In the genomic region with DNA sequence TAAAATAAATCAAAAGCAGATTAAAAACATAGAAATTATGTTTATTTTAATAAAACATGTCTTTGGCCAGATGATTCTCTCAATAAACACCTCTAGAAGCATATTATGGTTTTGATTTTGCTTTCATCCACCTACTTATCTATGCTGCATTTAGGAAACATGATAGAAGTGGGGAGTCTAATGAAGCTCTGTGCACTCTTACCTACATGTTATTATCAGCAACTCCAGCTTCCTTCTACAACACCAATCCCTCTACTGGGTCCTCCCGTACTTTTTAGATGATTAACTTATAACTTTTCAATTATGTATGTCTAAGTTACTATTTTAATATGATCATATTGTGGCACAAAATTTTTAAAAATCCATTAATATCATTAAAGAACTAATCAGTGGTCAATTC, we compare ENCODE assay signal across 26 mouse cellular contexts.
DNase-seq lines count a peak whose midpoint lies in the region; ATAC-seq and TF ChIP-seq lines count a peak whose summit lies in the region.
"Had no signal": no experiment of that assay in that cellular context is flagged by ENCODE, and none has a peak within 500 bp of the region (broad histone marks: within the 10 kb centered on the region; RNA-seq: fewer than 3 reads in every experiment).

No protein-coding gene starts in this region.

- TF ChIP-seq EP300 in liver, embryonic 14.5 days (IDR thresholded peaks at IDR 0.05; ENCODE audit: low read depth), result no peak

- H3K9ac ChIP-seq in intestine, postnatal 0 days (ENCODE audit: low read depth, low read length), result no peak overlapping the region
- H3K9ac ChIP-seq in intestine, embryonic 15.5 days, result no peak overlapping the region
- no peak overlapping the region for H3K9ac ChIP-seq in liver, embryonic 14.5 days (replicated peaks)
- H3K9ac ChIP-seq: embryonic facial prominence, embryonic 12.5 days; embryonic facial prominence, embryonic 15.5 days; forebrain, postnatal 0 days; heart, embryonic 12.5 days; heart, embryonic 15.5 days; hindbrain, embryonic 12.5 days; hindbrain, embryonic 15.5 days had no signal

- intact Hi-C loops in heart, postnatal 36 days (cut with DNase I), result no loop called here

- no peak for ATAC-seq in intestine, postnatal 0 days
- ATAC-seq in intestine, embryonic 15.5 days, result no peak
- ATAC-seq in megakaryocyte, adult 5-6 weeks (ENCODE audit: poor library complexity, severe bottlenecking), result no peak
- no peak for ATAC-seq in liver, embryonic 14.5 days (ENCODE audit: insufficient read depth)
- ATAC-seq: forebrain, embryonic 14.5 days; forebrain, postnatal 0 days; Patski had no signal

- H3K27me3 ChIP-seq in intestine, postnatal 0 days (replicated peaks; ENCODE audit: control insufficient read depth, insufficient read depth, low read length), result no peaks in the 10 kb centered on the region
- H3K27me3 ChIP-seq in intestine, embryonic 15.5 days (replicated peaks), result no peaks in the 10 kb centered on the region
- no peaks in the 10 kb centered on the region for H3K27me3 ChIP-seq in megakaryocyte, embryonic 14.5 days (replicated peaks)
- H3K27me3 ChIP-seq in liver, embryonic 14.5 days (ENCODE audit: control insufficient read depth, insufficient read depth, low read length), result no peaks in the 10 kb centered on the region
- H3K27me3 ChIP-seq: embryonic facial prominence, embryonic 12.5 days; embryonic facial prominence, embryonic 15.5 days; heart, embryonic 12.5 days; heart, embryonic 15.5 days; hindbrain, embryonic 12.5 days; hindbrain, embryonic 15.5 days; Patski had no signal

- H3K4me1 ChIP-seq in intestine, postnatal 0 days (replicated peaks; ENCODE audit: control insufficient read depth, insufficient read depth, low read length), result no peaks in the 10 kb centered on the region
- peaks cover 5% of the 10 kb centered on the region for H3K4me1 ChIP-seq in intestine, embryonic 15.5 days (replicated peaks)
- H3K4me1 ChIP-seq in megakaryocyte, embryonic 14.5 days, result peaks cover 79% of the 10 kb centered on the region
- H3K4me1 ChIP-seq in liver, embryonic 14.5 days (replicated peaks; ENCODE audit: control insufficient read depth in 2 of 2, insufficient read depth in 2 of 2, low read length in 1 of 2), result peaks cover 21 to 60% of the 10 kb centered on the region in 2 experiments
- H3K4me1 ChIP-seq: hindbrain, embryonic 12.5 days had no signal

- no peak overlapping the region for H3K4me3 ChIP-seq in intestine, postnatal 0 days (ENCODE audit: low read depth, low read length)
- no peak overlapping the region for H3K4me3 ChIP-seq in intestine, embryonic 15.5 days (replicated peaks)
- peak overlapping the region; percentile 92 for H3K4me3 ChIP-seq in megakaryocyte, embryonic 14.5 days (replicated peaks)
- H3K4me3 ChIP-seq in liver, embryonic 14.5 days (ENCODE audit: insufficient read depth in 1 of 2, low read depth in 2 of 2, low read length in 2 of 2), result no peak overlapping the region
- peak overlapping the region; percentile 8; the same call in 1 of the 2 replicates for H3K4me3 ChIP-seq in macrophage (ENCODE audit: inconsistent target)
- H3K4me3 ChIP-seq: embryonic facial prominence, embryonic 12.5 days; embryonic facial prominence, embryonic 15.5 days; gastrocnemius, adult 2 months; heart, embryonic 12.5 days; heart, embryonic 15.5 days; hindbrain, embryonic 12.5 days; hindbrain, embryonic 15.5 days had no signal

- peak overlapping the region; percentile 40; the same call in 1 of the 2 replicates for H3K4me2 ChIP-seq in intestine, postnatal 0 days (replicated peaks; ENCODE audit: low read depth)
- no peak overlapping the region for H3K4me2 ChIP-seq in intestine, embryonic 15.5 days (replicated peaks)
- peak overlapping the region; percentile 67 for H3K4me2 ChIP-seq in liver, embryonic 14.5 days (ENCODE audit: low read depth)
- H3K4me2 ChIP-seq: embryonic facial prominence, embryonic 12.5 days; embryonic facial prominence, embryonic 15.5 days; heart, embryonic 12.5 days; heart, embryonic 15.5 days; hindbrain, embryonic 12.5 days; hindbrain, embryonic 15.5 days had no signal

- H3K9me3 ChIP-seq in intestine, postnatal 0 days (ENCODE audit: control insufficient read depth), result no peaks in the 10 kb centered on the region
- no peaks in the 10 kb centered on the region for H3K9me3 ChIP-seq in intestine, embryonic 15.5 days
- no peaks in the 10 kb centered on the region for H3K9me3 ChIP-seq in megakaryocyte, embryonic 14.5 days
- H3K9me3 ChIP-seq in liver, embryonic 14.5 days (ENCODE audit: control insufficient read depth, low read length), result no peaks in the 10 kb centered on the region
- H3K9me3 ChIP-seq: embryonic facial prominence, embryonic 12.5 days; embryonic facial prominence, embryonic 15.5 days; heart, embryonic 12.5 days; heart, embryonic 15.5 days; hindbrain, embryonic 12.5 days; hindbrain, embryonic 15.5 days had no signal

- no peak for DNase-seq in liver, embryonic 14.5 days (ENCODE audit: low read depth in 3 of 3, low spot score in 3 of 3)
- DNase-seq in layer of hippocampus, adult 18-20 months (ENCODE audit: low spot score in 2 of 2), result no peak
- no peak for DNase-seq in heart, postnatal 36 days
- DNase-seq: adrenal gland, postnatal 10 days; adrenal gland, postnatal 36 days; cerebellum, adult 18-20 months; cerebellum, adult 9-10 months; cerebellum, postnatal 14 days; forebrain, postnatal 0 days; gastrocnemius, adult 2 months; gastrocnemius, postnatal 14 days; heart, adult 18-20 months; heart, postnatal 10 days had no signal

- 60% methylated on average over 1 of the region's 1 CpGs for WGBS in intestine, postnatal 0 days
- WGBS in intestine, embryonic 15.5 days, result 86% methylated on average over 1 of the region's 1 CpGs
- 10% methylated on average over 1 of the region's 1 CpGs for WGBS in liver, embryonic 14.5 days (ENCODE audit: insufficient replicate concordance)
- WGBS in macrophage (ENCODE audit: missing documents), result 13% methylated on average over 1 of the region's 1 CpGs

- TF ChIP-seq CTCF in intestine, postnatal 0 days (IDR thresholded peaks at IDR 0.05; ENCODE audit: low read depth), result no peak
- TF ChIP-seq CTCF in liver, embryonic 14.5 days (IDR thresholded peaks at IDR 0.05; ENCODE audit: low read depth), result no peak

- no peaks in the 10 kb centered on the region for H3K79me2 ChIP-seq in macrophage (ENCODE audit: inconsistent target)

- H3K27ac ChIP-seq in intestine, postnatal 0 days (ENCODE audit: low read depth, low read length), result no peak overlapping the region
- H3K27ac ChIP-seq in intestine, embryonic 15.5 days, result no peak overlapping the region
- H3K27ac ChIP-seq in liver, embryonic 14.5 days, result no peak overlapping the region
- peak overlapping the region; percentile 64 for H3K27ac ChIP-seq in macrophage
- H3K27ac ChIP-seq: embryonic facial prominence, embryonic 12.5 days; embryonic facial prominence, embryonic 15.5 days; gastrocnemius, adult 2 months; heart, embryonic 15.5 days; hindbrain, embryonic 12.5 days; hindbrain, embryonic 15.5 days had no signal

- no peaks in the 10 kb centered on the region; the same call in 1 of the 2 replicates for H3K36me3 ChIP-seq in intestine, postnatal 0 days (ENCODE audit: control insufficient read depth, insufficient read depth)
- no peaks in the 10 kb centered on the region for H3K36me3 ChIP-seq in intestine, embryonic 15.5 days
- H3K36me3 ChIP-seq in megakaryocyte, embryonic 14.5 days (replicated peaks; ENCODE audit: low read length), result peaks cover 20% of the 10 kb centered on the region
- no peaks in the 10 kb centered on the region for H3K36me3 ChIP-seq in liver, embryonic 14.5 days (replicated peaks; ENCODE audit: control insufficient read depth, insufficient read depth, low read depth)
- no peaks in the 10 kb centered on the region for H3K36me3 ChIP-seq in macrophage (ENCODE audit: inconsistent target)
- H3K36me3 ChIP-seq: embryonic facial prominence, embryonic 12.5 days; embryonic facial prominence, embryonic 15.5 days; heart, embryonic 12.5 days; heart, embryonic 15.5 days; hindbrain, embryonic 12.5 days; hindbrain, embryonic 15.5 days had no signal

Comparison
In these comparisons a context has a peak if more than half of its experiments do, and no peak if none do; other contexts are left out.
1. H3K4me3 ChIP-seq: peak in megakaryocyte, embryonic 14.5 days (single experiment) and macrophage (single experiment); none in intestine, postnatal 0 days (single experiment), intestine, embryonic 15.5 days (single experiment) and liver, embryonic 14.5 days (0 of 2).